Mouse (Mus musculus) layer of hippocampus, adult 9-11 months (tissue): ENCODE results near the gene Pmepa1.

ENCODE experiments used
- DNase-seq: peaks from one replicate; pipeline ENCODE4 v3.0.0; 2022

Pmepa1 gene

DNA sequence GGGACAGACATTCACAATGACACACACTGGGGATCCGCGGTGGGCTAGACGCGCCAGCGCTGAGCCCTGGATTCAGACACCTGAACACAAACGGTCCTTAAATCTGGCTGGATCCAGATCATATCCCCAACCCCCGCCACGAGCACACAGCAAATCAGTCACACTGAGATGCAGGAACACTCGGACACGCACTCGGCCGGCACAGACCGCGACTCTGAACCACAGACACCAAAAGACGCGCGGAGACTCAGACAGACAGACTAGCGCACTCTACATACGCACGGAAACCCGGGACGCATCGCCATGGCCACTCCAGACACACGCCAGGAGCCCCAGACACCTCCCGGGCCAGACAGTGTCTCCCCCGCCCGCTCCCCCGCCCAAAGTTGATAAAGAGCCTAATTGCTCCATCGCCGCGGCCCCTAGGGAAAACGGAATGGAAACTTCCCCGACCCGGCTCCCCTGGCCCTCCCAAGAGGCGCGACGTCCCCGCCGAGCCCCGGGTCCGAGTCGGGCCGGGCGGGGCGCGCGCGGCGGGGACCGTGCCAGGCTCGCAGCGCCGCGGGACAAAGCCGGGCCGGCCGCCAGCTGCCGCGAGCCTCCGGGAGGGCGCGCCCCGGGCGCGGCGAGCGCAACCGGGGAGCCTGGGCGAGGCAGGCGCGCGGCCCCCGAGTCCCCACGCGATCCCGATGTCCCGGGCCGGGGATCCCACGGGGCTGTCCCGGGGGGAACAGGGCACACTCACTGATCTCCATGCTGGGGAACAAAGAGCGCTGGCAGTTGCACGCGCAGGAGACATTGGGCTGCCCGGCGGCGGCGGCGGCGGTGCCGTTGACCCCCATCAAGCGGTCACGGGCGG, 761 bp downstream of the Pmepa1 start:
- no peak for DNase-seq

DNA sequence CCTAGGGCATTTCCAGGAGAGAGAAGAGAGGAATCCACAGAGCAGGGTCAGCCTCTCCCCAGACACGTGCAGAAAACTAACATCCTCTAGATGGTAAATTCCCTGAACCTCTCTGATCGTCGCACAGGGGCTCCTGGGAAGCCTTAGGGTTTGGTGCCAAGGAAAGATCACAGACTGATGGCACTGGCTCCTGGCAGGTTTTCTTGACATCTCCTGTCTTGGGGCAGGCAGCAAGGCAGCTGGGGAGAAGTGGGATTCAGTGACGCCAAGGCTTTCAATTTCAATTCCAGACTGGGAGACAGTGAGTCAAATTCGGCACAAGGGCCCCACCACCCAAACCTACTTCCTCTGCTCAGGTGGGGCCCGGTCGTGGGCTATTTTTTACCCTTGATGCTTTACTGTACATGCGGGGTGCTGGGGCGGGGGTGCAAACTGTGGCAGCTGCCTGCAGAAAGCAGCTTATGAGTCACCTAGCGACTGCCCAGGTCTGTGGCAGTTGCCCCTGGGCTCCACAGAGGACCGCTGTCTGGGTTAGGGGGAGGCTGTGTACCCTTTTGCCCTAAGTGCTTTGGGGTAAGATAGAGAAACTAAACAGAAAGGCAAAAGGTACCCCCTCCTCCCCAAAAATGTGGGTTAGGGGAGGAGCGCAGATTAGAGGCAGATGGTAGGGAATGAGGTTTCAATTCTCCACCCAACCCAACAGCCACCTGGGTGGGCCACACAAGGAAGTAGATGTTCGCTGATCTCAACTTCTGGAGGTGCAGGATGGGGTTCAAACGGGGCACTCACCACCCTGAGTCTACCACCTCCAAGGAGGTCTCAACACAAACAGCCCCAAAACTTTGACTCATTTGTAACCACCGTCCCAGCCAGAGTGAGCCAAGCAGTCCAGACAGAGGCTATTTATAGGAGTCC, 1.6 kb downstream of the Pmepa1 start:
- DNase-seq: no peak

DNA sequence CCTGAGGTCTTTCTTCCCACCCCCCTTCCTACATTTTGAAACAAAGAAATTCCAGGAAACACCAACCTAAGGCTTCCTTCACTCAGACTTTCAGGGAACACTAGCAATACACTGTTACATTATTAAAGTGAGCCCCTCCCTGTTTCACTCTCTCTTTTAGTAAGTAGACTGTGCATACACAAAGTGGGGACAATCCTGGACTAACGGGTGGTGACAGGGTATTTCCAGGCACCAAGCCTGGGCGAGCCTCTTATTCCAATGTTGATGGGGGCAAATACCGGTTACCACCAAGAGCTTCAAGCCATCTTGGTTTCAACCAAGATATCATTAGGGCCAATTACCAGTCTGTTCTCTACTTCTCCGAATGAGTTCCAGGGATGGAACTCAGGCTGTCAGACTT, 2.4 kb downstream of the Pmepa1 start:
- DNase-seq: no peak

DNA sequence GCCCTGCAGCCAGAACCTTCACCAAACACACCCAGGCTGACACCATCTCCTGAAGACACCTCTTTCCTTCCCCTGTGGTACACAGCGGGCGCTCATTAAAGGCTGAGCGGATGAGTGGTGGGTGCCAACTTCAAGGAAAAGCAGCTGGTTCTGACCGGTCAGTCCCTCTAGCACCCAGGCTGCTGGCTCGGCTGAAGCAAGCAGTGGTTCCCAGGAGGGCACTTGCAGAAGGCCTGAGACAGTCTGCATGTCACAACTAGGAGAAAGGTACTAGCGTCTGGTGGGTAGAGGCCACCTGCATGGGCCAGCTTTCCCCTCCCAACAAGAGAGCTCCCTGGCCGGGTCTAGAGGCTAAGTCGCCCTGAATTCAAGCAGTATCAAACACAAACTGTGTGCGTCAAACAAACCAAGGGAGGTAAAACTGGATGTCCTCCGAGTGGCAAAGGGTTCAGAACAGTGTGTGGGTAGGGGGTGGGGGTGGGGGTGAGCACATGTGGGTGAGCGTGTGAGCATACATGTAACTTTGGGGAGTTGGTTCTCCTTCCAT, 3.9 kb downstream of the Pmepa1 start:
- no peak for DNase-seq

DNA sequence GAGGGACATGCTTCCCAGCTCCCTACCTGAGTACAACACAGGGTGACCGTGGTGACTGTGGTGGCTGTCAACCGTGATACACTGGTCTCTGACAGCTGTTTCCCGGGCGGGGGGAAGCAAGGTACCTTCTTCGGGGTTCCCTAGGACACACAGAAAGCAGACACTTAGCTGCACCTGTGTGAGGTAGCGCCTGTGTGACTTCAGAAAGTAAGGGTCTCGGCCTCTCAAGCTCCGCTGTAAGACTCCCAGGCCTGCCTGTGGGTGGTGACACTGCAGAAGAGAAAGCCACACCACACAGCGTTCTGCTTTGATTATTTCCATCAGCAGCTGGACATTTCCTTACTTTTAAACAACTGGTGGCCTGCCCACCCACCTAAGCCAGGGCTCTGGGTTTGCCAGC, 4.8 kb downstream of the Pmepa1 start:
- DNase-seq: no peak

DNA sequence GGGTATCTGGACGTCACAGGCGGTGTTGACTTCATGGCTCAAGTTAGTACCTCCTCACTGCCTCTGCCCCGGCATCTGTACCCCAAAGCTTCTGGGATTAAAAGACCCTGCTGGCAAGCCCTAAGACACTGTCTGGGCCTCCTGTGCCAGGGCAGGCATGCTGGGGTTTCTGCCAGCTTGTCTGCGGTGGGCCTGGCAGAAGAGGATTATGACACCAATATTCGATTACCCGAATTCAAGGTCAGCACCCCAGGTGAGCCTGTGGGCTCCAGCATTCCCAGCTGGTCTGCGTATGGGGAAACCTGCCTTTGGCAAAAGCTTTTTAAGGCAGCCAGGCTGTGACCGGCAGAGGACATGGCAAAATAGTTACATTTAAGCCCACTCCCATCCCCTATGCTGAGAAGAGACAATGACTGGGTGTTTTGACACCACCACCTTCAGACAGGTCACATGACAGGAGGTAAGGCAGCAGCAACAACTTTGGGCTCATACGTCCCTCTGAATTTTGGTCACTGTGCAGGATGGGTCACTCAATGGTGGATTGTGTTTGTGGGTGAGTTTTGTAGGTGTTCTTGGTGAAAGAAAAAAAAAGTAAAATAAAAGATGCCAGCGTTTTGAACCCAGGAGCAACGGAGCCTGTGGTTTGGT, 5.6 kb downstream of the Pmepa1 start:
- DNase-seq: no peak

DNA sequence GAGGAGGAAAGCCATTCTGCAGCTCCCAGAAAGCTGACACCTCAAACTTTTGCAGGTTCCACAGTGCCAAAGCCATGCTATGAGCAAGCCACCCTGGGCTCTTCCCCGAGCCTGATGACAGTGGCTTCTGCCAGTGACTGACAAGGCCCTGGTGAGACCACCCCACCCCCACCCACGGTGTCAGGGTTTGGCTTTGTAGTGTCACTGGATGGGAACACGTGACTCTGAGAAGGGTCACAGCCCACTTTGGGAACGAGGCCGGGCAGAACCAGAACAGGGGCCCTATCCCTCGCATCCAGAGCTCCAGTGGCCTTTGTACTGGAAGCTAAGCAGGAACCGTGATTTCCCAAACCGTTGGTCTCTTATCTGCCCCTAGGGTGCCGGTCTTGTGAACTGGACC, 6.1 kb downstream of the Pmepa1 start:
- DNase-seq: no peak

DNA sequence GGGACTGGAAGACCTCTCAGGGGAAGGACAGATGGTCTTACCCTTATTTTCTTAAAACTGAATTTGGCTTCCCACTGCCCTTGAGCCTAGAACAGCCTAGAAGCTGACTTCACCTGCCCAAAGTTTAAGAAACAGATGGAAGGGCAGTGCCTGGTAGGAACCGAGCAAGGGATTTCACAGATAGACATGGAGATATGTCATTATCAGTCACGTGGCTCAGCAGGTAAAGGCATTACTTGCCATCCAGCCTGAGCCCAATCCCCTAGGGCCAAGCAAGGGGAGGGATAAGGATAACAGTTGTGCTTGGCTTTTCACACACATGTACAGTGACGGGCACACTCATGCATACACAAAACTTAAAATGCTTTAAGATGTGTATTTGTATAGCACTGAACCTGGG, 8.8 kb downstream of the Pmepa1 start:
- no peak for DNase-seq

DNA sequence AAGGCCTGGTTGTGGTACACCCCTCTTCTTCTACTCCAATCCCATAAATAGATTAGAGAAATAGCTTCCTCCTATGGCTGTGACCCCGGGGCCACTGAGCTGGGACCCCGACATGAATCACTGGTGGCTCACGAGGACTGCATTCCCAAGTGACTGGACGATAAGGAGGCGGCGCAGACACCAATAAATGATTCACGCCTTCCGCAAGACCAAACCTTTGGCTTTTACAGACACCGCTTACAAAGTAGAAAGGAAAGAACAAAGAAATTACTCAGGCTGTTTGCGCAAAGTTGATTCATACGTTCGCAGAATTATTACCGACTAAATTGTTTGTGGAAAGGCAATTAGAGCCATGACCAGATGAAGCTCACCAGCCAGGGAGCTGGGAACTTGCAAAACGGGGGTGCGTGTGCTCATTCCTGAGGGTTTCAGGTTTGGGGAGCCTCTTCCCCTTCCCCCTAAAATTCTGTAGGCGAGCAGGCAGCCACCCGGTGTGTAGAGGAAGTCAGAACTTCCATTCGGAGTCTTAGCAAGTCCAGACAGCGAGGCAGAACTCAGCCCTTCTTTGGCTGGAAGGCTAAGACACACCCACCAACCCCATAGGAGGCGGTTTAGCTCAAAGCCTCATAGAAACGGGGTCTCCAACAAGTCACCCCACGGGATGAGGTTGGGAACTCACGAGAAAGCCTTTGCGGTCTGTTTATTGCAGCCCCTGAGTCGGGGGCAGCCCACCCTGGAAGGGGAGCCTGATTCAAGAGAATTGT, 9.8 kb downstream of the Pmepa1 start:
- DNase-seq: no peak

DNA sequence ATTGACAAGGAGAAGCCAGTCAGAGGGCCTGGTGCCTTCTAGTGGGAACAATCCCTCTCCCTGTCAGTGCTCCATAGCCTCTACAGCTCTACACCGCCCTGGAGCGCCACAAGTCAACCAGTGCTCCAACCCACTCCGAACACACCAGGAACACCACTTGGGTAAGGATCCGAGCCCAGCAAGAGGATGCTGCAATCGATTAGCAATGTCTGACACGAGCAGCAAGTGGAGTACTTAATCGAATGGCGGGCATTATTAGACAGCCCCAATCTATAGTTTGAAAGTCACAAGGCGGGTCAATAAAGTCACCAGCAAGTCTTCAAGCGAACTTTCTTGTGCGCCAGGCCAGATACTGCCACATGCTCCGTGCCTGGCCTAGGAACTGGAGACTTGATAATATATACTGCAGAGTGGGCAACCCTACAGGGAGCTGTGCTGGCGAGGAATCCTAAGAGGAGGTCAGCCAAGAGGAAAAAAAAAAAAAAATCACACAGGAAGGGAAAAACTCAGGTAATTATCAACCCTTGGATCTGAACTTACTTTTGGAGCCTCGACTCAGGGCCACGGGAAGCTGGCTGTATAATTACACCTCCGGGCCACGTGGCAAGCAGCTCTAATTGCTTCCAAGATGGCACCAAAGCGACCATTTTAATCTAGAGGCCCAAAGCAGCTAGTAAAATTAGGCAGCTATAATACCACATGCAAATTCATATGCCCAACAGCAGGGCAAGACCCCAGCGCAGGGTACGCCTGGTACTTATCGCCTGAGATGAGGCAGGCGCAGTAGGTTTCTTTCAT, 10.7 kb downstream of the Pmepa1 start:
- no peak for DNase-seq

DNA sequence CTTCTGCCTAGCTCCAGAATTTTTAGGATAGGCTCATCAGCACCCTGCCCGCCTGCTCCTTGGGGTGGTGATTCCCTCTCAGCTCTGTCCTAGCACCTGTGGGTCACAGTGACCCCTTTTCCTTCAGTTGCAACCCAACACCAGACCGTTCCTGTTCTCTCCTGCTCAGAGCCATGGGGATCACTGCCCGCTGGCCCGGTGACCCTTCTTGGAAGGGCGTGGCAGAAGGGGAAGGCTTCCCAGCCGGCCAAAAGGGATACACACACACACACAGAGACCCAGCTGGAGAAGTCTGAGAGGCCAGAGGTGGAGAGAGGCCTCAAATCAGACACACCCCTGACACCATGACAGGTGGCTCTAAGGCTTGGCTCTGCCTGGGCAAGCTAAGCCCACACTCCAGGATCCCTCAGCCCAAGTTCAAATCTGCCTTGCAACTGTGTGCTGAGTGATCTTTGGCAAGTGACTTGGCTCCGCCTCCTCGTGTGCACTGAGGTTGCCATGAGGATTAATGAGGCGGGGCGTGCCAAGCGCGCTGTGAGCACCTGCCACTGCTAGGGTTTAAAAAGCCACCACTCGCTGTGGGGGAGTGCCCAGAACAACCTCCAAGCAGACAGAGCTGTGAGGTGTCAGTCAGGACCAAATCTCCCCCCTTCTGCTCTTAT, 11.7 kb downstream of the Pmepa1 start:
- DNase-seq: no peak

DNA sequence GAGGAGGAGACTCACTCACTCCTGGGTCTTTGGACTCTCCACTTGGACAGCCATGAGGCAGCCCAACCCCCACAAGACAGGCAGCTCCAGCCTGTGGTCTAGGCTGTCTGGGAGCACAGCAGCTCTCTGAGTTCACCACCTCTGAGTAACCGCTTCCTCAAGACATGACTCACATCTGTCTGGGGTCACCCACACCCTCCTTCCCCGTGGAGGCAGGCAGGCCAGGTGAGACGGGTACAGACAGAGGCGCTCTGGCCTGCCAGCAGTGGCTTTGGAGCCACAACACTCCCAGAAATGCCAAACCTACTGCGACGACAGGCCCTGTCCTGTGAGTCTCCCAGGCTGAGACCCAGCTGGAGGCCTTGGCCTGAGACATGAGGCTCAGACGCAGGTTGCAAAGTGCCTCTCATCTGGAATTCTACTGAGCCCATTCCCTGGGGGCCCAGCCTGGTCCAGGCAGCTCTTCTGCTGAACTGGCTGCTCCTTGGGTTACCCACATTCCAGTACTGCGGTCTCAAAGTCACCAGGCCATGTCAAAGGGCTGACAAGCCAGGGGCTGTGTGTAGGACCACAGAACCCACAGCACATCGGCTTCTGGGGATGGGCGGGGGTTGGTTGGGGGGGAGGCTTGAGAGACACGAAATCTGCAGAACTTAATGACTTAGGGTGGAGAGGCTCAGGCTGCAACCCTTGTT, 12.6 kb downstream of the Pmepa1 start:
- DNase-seq: no peak

DNA sequence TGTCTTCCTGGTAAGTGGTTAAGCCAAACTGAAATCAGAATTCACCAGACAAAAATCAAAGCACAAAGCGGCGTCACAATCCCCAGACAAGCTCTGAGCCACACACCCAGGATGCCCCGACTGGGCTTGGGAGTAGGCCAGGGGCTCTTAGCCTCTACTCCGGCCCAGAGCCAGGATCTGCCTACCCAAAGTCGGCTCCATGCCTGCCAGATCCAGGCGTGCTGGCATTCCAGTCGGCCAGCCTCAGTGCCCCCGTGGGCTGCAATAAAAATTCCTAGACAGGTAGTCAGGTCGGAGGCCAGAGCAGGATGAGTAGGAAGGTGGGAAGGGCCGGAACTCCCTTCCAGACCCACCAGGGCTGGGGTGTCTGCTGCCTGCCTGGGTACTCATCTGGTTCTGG, 14.8 kb downstream of the Pmepa1 start:
- DNase-seq: no peak

DNA sequence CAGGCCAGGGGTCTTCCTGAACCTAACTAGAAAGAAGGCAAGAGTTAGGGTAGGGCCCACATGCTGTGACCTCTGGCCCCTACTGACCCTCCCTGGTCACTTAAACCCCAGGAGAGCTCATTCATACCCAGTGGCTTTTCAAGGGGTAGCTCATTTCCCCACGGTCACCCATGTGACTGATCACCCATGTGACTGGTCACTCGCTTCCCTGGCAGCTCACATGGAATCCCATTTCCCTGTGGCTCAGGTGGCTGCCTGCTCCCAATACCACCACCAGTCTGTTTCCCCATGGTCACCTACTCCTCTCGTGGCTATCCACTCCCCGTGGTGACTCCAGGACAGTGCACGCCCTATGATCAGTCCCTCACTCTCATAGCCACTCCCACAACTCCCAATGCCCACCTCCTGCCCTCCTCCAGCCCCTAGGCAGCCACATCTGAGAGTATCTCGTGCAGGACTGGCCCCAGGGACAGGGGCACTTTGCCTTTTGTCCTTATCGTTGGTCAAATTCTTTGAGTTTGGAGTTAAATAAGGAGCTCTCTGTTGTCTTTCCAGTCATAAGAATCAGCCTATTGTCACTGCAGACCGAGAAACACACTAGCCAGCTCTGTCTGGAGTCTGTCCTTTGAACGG, 17.8 kb downstream of the Pmepa1 start:
- no peak for DNase-seq

DNA sequence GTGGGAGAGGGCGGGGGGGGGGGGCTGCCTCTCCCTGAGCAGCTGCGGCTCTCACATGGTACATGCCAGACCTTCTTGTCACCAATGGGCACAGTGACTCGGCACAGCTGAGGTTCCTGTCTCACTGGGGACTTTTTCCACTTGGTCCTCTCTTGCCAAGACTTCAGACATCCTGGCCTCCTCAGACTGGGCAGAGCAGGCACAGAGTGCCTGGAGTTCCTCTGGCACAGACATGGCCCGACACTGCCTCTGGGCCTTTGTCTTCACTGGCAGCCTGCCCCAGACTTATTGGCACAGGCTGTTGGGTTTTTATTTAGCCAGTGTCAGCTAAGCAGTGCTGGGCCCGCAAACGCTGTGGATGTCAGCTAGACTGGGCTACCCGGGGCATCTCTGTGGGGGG, 18.7 kb downstream of the Pmepa1 start:
- DNase-seq: peak; percentile 89

DNA sequence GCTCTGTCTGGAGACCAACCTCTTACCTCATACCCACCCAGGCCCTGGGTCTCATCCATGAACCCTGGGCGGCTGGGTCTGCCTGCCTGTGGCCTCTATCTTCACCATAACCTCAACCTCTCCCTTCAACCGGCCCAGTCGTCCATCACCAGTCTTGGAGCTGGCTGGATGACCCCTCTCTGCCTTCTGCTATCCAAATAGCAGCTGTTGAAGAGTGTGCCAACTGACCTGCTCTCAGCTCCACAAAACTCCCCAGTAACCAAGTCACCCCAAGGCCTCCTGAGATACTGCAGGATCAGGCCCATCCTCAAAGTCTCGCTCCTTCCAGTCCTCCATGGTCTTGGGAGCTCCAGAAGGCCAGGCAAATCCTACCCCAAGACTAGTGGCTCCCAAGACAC, 19.8 kb downstream of the Pmepa1 start:
- DNase-seq: no peak

DNA sequence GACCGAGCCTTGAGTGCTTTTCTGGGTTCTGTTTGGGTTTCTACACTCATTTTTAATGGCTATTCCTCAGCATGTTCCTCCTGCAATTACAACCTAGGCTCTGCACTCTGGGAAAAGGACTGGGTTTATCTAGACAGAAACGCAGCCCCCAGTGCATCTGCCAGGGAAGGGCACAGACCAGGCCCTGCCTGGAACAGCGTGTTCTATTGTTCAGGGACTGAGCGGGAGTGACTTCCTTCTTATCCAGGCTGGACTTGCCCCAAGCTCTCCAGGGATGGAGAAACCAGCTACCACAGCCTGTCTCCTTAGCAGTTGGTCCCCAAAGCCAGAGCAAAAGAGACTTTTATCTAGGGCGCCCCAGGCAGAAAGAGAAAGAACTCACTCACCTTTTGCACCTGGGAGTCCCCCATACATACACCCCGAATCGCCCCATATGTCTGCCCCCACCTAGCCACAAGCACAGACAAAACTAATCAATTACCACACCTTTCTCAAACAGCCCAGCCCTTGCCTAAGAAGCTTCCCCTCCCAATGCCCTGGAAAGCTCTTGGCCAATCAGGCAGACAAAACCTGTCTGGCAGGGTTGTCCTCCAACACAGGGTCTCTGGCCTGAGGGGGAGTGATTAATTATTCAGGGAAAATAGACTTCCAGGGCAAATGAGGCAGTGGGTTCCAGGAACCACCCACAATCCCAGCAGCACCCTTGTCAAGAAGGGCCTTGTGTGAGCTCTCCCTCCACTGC, 20.4 kb downstream of the Pmepa1 start:
- DNase-seq: no peak

DNA sequence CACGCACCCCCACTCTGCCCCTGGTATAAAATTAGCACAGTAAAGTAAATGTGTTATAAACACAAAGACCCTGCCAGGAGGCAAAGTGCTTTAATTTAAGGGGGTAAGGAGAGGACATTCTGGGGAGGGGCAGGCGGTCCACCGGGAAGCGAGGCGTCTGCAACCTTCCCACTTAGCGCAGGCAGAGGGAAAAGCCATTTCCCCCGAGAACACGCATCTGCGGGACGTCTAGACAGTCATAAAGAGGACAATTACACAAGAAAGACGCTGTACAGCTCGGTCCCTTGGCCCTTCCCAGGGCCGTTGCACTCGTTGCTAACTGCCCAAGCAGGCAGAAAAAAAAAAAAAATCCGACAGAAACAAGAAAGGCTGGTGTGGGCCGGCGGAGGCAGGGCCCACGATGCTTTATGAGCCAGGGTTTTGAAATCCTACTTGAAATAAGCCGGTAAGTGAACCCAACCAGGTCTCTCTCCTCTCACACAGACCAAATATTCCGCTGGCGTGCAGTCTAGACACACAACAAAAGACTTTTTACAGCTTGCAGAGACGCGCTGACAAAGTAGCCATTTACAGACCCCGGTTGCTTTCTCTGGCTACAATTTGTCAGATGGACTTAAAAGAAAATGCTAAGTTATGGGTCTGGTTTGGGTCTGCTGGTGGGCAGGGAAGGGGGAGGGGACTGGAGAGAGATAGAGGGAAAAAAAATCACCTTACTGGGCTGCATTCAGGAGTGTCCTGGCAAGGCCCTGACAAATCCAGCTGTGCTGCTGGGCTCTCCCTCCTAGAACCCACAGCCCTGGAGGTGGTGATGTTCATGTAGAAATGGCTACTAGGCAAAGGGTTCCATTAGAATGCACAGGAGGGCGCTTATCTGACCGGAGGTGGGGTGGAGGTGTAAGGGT, 22.3 kb downstream of the Pmepa1 start:
- DNase-seq: no peak
